Mouse (Mus musculus) cortical plate, adult 2 months (tissue): ENCODE data around the gene Zfp503. TPM values are rescaled to one million over a fixed set of nuclear protein-coding genes. Genes with fewer than 3 reads are reported as not detected.

Experiments
- H3K27ac ChIP-seq: fragments of 200-500 bp; 2 replicates; pipeline ENCODE4 v1.5.1; 2012; ENCODE audit warnings: low read length, control low read depth, inconsistent platforms; ENCODE audit not compliant: insufficient read depth
- H3K4me1 ChIP-seq: fragments of 200-500 bp; 2 replicates; pipeline ENCODE4 v1.6.1; 2011; ENCODE audit warnings: low read length; ENCODE audit not compliant: control insufficient read depth, insufficient read depth
- H3K4me3 ChIP-seq: fragments of 200-500 bp; 2 replicates; pipeline ENCODE4 v1.5.1; 2011; ENCODE audit warnings: mild to moderate bottlenecking, low read length, control low read depth; ENCODE audit not compliant: insufficient read depth
- CTCF ChIP-seq: fragments of 200-500 bp; IDR thresholded peaks from 2 replicates; pipeline ENCODE4 v1.5.1; 2011; ENCODE audit warnings: mild to moderate bottlenecking, control low read depth, low read length; ENCODE audit not compliant: insufficient read depth; ENCODE audit errors: extremely low read depth
- POLR2A ChIP-seq: fragments of 200-500 bp; IDR thresholded peaks from 2 replicates; pipeline ENCODE4 v1.6.1; 2011; ENCODE audit warnings: mild to moderate bottlenecking, low read length, control low read depth; ENCODE audit not compliant: insufficient read depth; ENCODE audit errors: extremely low read depth
- polyA plus RNA-seq: library from polyadenylated mRNA; depleted of rRNA; stranded (reverse); fragments of >200 nt; gene quantifications from 2 replicates; pipeline ENCODE4 v1.2.3, GENCODE M21; 2012; rRNA removed

Zfp503 gene
- polyA plus RNA-seq, 1 experiment: 1.9 TPM

DNA sequence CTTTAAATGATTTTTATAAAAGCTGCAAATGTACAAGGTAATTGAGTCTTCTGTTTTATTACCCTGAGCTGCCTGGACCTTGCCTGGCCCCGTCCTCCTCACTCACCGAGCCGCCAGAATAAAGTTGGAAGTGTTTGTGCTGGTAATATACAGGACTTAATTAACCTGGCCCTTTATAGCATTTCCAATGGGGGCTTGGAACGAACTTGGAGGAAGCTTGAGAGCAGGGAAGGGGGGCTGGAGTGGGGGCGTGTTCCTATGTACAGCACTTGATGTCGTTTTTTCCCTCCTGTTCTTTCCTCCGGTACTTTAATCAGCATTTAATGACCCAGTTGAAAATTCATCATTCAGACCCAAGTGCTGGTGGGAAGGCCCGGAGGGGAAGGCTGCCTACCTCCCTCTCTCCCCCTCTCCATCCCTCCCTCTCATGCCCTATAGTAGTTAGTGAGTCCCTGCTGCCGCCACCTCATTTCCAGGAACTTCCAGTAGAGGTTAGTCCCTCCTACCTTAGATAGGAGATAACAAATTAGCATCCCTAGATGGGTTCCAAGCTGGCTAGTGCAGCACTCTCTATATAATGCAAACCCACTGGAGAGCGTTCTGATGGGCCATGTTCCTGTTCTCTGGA lies 37.4 kb downstream of the Zfp503 start:
- Histone ChIP-seq H3K4me1 (no peaks in the 10 kb centered on the region), H3K27ac (no peak overlapping the region), H3K4me3 (no peak overlapping the region)
- TF ChIP-seq POLR2A (no peak), CTCF (no peak)

DNA sequence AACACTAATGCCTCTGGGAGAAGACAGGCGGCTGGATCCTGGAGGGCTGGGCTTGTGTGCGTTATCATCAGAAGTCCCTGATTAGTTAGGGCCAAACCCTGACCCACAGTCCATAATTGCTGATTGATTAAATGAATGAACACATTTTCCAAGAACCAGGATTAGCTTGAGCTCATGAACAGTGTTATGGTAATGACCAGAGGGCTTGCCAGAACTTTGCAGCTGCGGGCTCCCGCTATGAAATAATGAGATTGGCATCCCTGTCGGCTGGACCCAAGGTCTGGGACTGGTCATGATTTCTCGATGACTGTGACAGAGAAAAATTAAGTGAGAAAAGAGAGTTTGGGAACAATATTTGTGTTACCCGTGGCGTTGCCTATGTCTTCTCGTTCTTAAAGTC lies 44.5 kb downstream of the Zfp503 start:
- Histone ChIP-seq H3K27ac (no peak overlapping the region), H3K4me3 (no peak overlapping the region), H3K4me1 (no peaks in the 10 kb centered on the region)
- TF ChIP-seq CTCF: no peak
- no peak for TF ChIP-seq POLR2A

DNA sequence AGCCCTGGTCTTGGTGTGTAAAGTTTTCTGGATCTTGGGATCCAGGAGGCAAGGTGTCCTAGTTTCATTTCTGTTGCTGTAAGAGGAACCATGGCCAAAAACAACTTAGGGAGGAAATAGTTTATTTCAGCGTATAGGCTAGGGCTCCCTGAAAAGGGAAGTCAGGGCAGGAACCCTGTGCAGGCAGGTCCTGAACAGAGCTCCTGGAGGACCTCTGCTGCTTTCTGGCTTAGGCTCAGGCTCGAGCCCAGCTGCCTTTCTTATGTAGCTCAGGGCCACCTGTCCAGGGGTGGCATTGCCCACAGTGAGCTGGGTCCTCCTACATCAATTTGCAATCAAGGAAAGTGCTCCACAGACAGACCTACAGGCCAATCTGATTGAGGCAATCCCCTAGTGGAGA lies 47.8 kb downstream of the Zfp503 start:
- no peak for TF ChIP-seq POLR2A
- TF ChIP-seq CTCF: no peak
- Histone ChIP-seq H3K4me3 (no peak overlapping the region), H3K27ac (no peak overlapping the region), H3K4me1 (no peaks in the 10 kb centered on the region)

DNA sequence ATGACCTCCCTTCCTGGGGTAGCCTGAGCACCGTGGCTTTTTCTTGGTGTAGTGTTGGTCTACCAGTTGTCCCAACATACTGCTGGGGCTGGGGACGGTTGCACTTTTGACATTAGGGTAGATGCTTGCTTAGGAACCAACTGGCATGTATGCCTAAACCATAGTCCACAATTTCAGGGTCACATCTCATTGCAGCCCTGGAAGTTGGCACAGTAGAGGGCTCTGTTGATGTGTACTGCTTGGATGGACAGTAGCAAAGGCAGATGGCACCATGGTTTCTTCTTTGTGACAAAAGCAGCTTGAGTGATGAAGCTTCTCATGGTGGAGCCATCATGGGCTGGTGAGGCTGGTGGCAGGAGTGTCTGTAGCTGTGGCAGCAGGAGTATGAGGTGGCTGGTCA lies 52.3 kb downstream of the Zfp503 start:
- no peak for TF ChIP-seq CTCF
- no peak for TF ChIP-seq POLR2A
- Histone ChIP-seq H3K4me3 (no peak overlapping the region), H3K27ac (no peak overlapping the region), H3K4me1 (no peaks in the 10 kb centered on the region; the same call in 1 of the 2 replicates)

DNA sequence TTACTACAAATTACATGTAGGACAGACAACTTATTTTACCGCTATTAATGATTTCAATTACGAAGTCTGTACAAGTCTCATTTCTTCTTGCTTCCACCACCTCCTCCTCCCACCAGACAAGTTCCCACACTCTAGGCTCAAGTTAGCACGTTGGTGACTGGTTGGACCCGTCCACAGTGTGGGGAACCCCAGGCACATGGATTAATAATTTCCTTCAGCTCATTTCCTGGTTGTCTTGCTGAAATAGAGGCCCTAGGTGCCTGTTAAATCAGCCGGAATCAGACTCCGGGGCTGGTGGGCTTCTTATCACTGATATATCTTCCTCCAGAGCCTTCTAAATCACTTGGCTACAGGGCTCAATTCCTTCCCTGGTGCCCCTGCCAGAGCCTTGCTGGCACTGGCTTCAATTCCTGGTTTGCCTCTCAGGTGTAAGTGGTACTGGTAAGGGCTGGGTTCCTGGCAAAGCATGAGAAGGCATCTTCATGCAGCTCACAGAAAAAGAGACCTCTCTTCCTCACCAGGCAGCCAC lies 53.2 kb downstream of the Zfp503 start:
- no peak overlapping the region for H3K4me3 ChIP-seq
- H3K27ac ChIP-seq: no peak overlapping the region
- peaks cover 4% of the 10 kb centered on the region; the same call in 1 of the 2 replicates for H3K4me1 ChIP-seq
- TF ChIP-seq CTCF (no peak), POLR2A (no peak)

Other genes starting within 250 kb of the Zfp503 start
- gene Samd8, start 239.1 kb downstream of the Zfp503 start, polyA plus RNA-seq: 32.8 and 36.1 TPM in 2 replicates
- gene Dusp13, start 238.4 kb downstream of the Zfp503 start, polyA plus RNA-seq: 1.5 and 1.9 TPM in 2 replicates
- 179 and 183 TPM in 2 replicates for gene Vdac2, start 164.4 kb downstream of the Zfp503 start, polyA plus RNA-seq
- gene Comtd1, start 140.6 kb downstream of the Zfp503 start, polyA plus RNA-seq: 30.2 and 31.6 TPM in 2 replicates
- 0.28 and 0.65 TPM in 2 replicates for gene Lrmda, start 30.1 kb upstream of the Zfp503 start, polyA plus RNA-seq